Mouse (Mus musculus): ENCODE measurements around the gene Dnajc22. TPM values are rescaled to one million over a fixed set of nuclear protein-coding genes. Genes with fewer than 3 reads are reported as not detected.
A peak's percentile ranks its signal among the peaks of the same experiment; 100 is the strongest.
"Not testable (repeated sequence)": the region's sequence is repeated elsewhere in the genome, so short reads cannot be mapped to it uniquely, and the experiment has no call there.

The Dnajc22 gene
- 1.7 and 1.8 TPM in 2 replicates for polyA plus RNA-seq (2015; fragmentation: Nextera tagmentation; extraction: Ambion mirVana)

- Histone ChIP-seq H3K4me1 (replicated peaks) (peaks cover 78% of the 10 kb centered on the region), H3K36me3 (no peaks in the 10 kb centered on the region), H3K4me2 (replicated peaks) (peak within 1 kb of the TSS; percentile 62), H3K9me3 (no peaks in the 10 kb centered on the region), H3K27me3 (peaks cover 75% of the 10 kb centered on the region), H3K9ac (replicated peaks) (peak within 1 kb of the TSS; percentile 53), H3K4me3 (replicated peaks) (peak within 1 kb of the TSS; percentile 35), H3K27ac (peak within 1 kb of the TSS; percentile 77)
- no peak for ATAC-seq
- 17% methylated on average over 8 of the region's 8 CpGs for WGBS
Observed at GRCm38 (mm10) chr15:99092870-99093269, at the start of gene Dnajc22. Gene Dnajc22 (plus strand): TSS chr15:99093170.

GRCm38 (mm10) chr15:99044854-99045253 is 48.1 kb upstream of the Dnajc22 start:
- Histone ChIP-seq H3K27ac (no peak overlapping the region), H3K4me3 (replicated peaks) (no peak overlapping the region), H3K9me3 (no peaks in the 10 kb centered on the region), H3K4me1 (replicated peaks) (peaks cover 12% of the 10 kb centered on the region), H3K4me2 (replicated peaks) (no peak overlapping the region), H3K27me3 (no peaks in the 10 kb centered on the region), H3K36me3 (no peaks in the 10 kb centered on the region), H3K9ac (replicated peaks) (no peak overlapping the region)
- WGBS: 64% methylated on average over 3 of the region's 3 CpGs
- no peak for ATAC-seq

GRCm38 (mm10) chr15:99045734-99046133 is 47.2 kb upstream of the Dnajc22 start:
- not testable (repeated sequence) for H3K36me3 ChIP-seq; H3K27ac ChIP-seq; H3K4me3 ChIP-seq (replicated peaks); H3K4me1 ChIP-seq (replicated peaks); H3K4me2 ChIP-seq (replicated peaks); H3K9me3 ChIP-seq; ATAC-seq; H3K27me3 ChIP-seq; H3K9ac ChIP-seq (replicated peaks)
- WGBS: 77% methylated on average over 6 of the region's 6 CpGs

- Histone ChIP-seq H3K4me3 (replicated peaks) (no peak overlapping the region), H3K4me2 (replicated peaks) (no peak overlapping the region), H3K27ac (no peak overlapping the region), H3K9ac (replicated peaks) (no peak overlapping the region), H3K9me3 (no peaks in the 10 kb centered on the region), H3K4me1 (replicated peaks) (peaks cover 10% of the 10 kb centered on the region), H3K36me3 (no peaks in the 10 kb centered on the region), H3K27me3 (peaks cover 38% of the 10 kb centered on the region)
- 35% methylated on average over 13 of the region's 13 CpGs for WGBS
- no peak for ATAC-seq
Observed at GRCm38 (mm10) chr15:99049473-99050253, 43.3 kb upstream of the Dnajc22 start.

GRCm38 (mm10) chr15:99053373-99053772 is 39.6 kb upstream of the Dnajc22 start:
- Histone ChIP-seq H3K36me3 (no peaks in the 10 kb centered on the region), H3K9ac (replicated peaks) (no peak overlapping the region), H3K4me3 (replicated peaks) (no peak overlapping the region), H3K4me2 (replicated peaks) (no peak overlapping the region), H3K4me1 (replicated peaks) (peaks cover 32% of the 10 kb centered on the region), H3K27me3 (peaks cover 75% of the 10 kb centered on the region), H3K27ac (no peak overlapping the region), H3K9me3 (no peaks in the 10 kb centered on the region)
- 9% methylated on average over 9 of the region's 9 CpGs for WGBS
- ATAC-seq: no peak

- Histone ChIP-seq H3K27ac (no peak within 1 kb of the TSS), H3K9ac (replicated peaks) (peak within 1 kb of the TSS; percentile 49), H3K36me3 (no peaks in the 10 kb centered on the region), H3K4me2 (replicated peaks) (peak within 1 kb of the TSS; percentile 63), H3K9me3 (no peaks in the 10 kb centered on the region), H3K4me1 (replicated peaks) (peaks cover 32% of the 10 kb centered on the region), H3K27me3 (peaks cover 91% of the 10 kb centered on the region), H3K4me3 (replicated peaks) (peak within 1 kb of the TSS; percentile 39)
- 2% methylated on average over 29 of the region's 30 CpGs for WGBS
- ATAC-seq: no peak
Observed at GRCm38 (mm10) chr15:99055040-99055439, 37.9 kb upstream of the Dnajc22 start, which contains the start of gene Prph. Gene Prph (plus strand): TSS chr15:99055174.

GRCm38 (mm10) chr15:99055511-99055961 is 37.4 kb upstream of the Dnajc22 start:
- no peaks in the 10 kb centered on the region for H3K9me3 ChIP-seq
- H3K9ac ChIP-seq (replicated peaks): peak overlapping the region; percentile 49
- peaks cover 90% of the 10 kb centered on the region for H3K27me3 ChIP-seq
- no peak overlapping the region for H3K27ac ChIP-seq
- no peaks in the 10 kb centered on the region for H3K36me3 ChIP-seq
- WGBS: 0% methylated on average over 35 of the region's 37 CpGs
- peaks cover 32% of the 10 kb centered on the region for H3K4me1 ChIP-seq (replicated peaks)
- H3K4me2 ChIP-seq (replicated peaks): peak overlapping the region; percentile 63
- ATAC-seq: peak; percentile 48
- H3K4me3 ChIP-seq (replicated peaks): peak overlapping the region; percentile 39

- no peak overlapping the region for H3K27ac ChIP-seq
- no peak overlapping the region for H3K9ac ChIP-seq (replicated peaks)
- no peaks in the 10 kb centered on the region for H3K9me3 ChIP-seq
- H3K27me3 ChIP-seq: peaks cover 91% of the 10 kb centered on the region
- H3K4me2 ChIP-seq (replicated peaks): peak overlapping the region; percentile 63
- peaks cover 32% of the 10 kb centered on the region for H3K4me1 ChIP-seq (replicated peaks)
- H3K4me3 ChIP-seq (replicated peaks): peak overlapping the region; percentile 39
- ATAC-seq: peak; percentile 18; the same call in 1 of the 2 replicates
- WGBS: 7% methylated on average over 14 of the region's 14 CpGs
- H3K36me3 ChIP-seq: no peaks in the 10 kb centered on the region
Observed at GRCm38 (mm10) chr15:99056332-99056731, 36.6 kb upstream of the Dnajc22 start.

GRCm38 (mm10) chr15:99065557-99066165 is 27.3 kb upstream of the Dnajc22 start:
- Histone ChIP-seq H3K9me3 (no peaks in the 10 kb centered on the region), H3K36me3 (no peaks in the 10 kb centered on the region), H3K9ac (replicated peaks) (no peak overlapping the region), H3K4me2 (replicated peaks) (no peak overlapping the region), H3K27ac (no peak overlapping the region), H3K4me1 (replicated peaks) (no peaks in the 10 kb centered on the region), H3K4me3 (replicated peaks) (no peak overlapping the region), H3K27me3 (peaks cover 4% of the 10 kb centered on the region; the same call in 1 of the 2 replicates)
- no peak for ATAC-seq
- WGBS: 84% methylated on average over 12 of the region's 12 CpGs

- Histone ChIP-seq H3K4me1 (replicated peaks) (peaks cover 15% of the 10 kb centered on the region), H3K36me3 (no peaks in the 10 kb centered on the region), H3K9ac (replicated peaks) (no peak overlapping the region), H3K27me3 (no peaks in the 10 kb centered on the region), H3K9me3 (no peaks in the 10 kb centered on the region), H3K4me2 (replicated peaks) (no peak overlapping the region), H3K27ac (no peak overlapping the region), H3K4me3 (replicated peaks) (no peak overlapping the region)
- no peak for ATAC-seq
- 81% methylated on average over 1 of the region's 1 CpGs for WGBS
Observed at GRCm38 (mm10) chr15:99071988-99072387, 21.0 kb upstream of the Dnajc22 start.

GRCm38 (mm10) chr15:99074019-99074599 is 18.9 kb upstream of the Dnajc22 start, which contains the start of gene Troap:
Gene Troap (plus strand): TSS chr15:99074575.
- peak within 1 kb of the TSS; percentile 81 for H3K4me2 ChIP-seq (replicated peaks)
- no peaks in the 10 kb centered on the region for H3K27me3 ChIP-seq
- H3K4me1 ChIP-seq (replicated peaks): peaks cover 15% of the 10 kb centered on the region
- H3K36me3 ChIP-seq: peaks cover 8% of the 10 kb centered on the region; the same call in 1 of the 2 replicates
- no peaks in the 10 kb centered on the region for H3K9me3 ChIP-seq
- peak within 1 kb of the TSS; percentile 51 for H3K4me3 ChIP-seq (replicated peaks)
- 23% methylated on average over 9 of the region's 9 CpGs for WGBS
- peak within 1 kb of the TSS; percentile 94 for H3K27ac ChIP-seq
- peak within 1 kb of the TSS; percentile 83 for H3K9ac ChIP-seq (replicated peaks)
- no peak; the same call in 1 of the 2 replicates for ATAC-seq

Data from midbrain, embryonic 13.5 days (tissue).